ENCODE assay signal across 21 mouse cellular contexts in the genomic region with DNA sequence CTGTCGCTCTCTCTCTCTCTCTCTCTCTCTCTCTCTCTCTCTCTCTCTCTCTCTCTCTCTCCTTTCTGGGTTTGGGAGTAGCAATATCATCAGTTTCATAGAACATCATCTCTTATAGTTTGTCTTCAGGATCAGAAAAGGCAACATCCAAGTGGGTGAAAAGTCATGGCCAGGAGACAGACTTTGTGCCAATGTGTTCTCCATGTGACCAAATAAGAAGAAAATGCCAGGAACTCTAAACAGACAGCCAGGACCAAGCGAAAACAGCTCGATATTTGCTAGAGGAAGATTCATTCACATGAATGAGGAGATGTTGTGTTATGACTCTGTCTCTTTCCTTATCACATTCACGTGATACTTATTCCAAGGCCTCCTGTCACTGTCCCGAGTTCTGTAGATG.
A peak's percentile ranks its signal among the peaks of the same experiment; 100 is the strongest.
DNase-seq lines count a peak whose midpoint lies in the region; ATAC-seq and TF ChIP-seq lines count a peak whose summit lies in the region.
"Had no signal": no experiment of that assay in that cellular context is flagged by ENCODE, and none has a peak within 500 bp of the region (broad histone marks: within the 10 kb centered on the region; RNA-seq: fewer than 3 reads in every experiment).

No protein-coding gene starts in this region.

- no peak for ATAC-seq in kidney, embryonic 14.5 days (ENCODE audit: low FRiP score, low TSS enrichment)
- ATAC-seq: forebrain, embryonic 14.5 days had no signal

- peaks cover 5% of the 10 kb centered on the region; the same call in 1 of the 2 replicates for H3K4me1 ChIP-seq in kidney, adult 2 months (ENCODE audit: control insufficient read depth, insufficient read depth, low read length)
- H3K4me1 ChIP-seq in kidney, embryonic 14.5 days (ENCODE audit: control insufficient read depth, insufficient read depth, low read length), result no peaks in the 10 kb centered on the region

- no peak for TF ChIP-seq CTCF in kidney, adult 2 months (conservative IDR thresholded peaks at IDR 0.05; ENCODE audit: insufficient read depth, insufficient read length, low read depth, low read length)

- peak; percentile 45 for DNase-seq in adrenal gland, postnatal 14 days
- no peak for DNase-seq in adrenal gland, adult 18-20 months (ENCODE audit: low spot score in 2 of 2)
- peak; percentile 65 for DNase-seq in kidney, adult 2 months
- peak; percentile 60 for DNase-seq in ovary, adult 18-20 months (ENCODE audit: low spot score)
- no peak for DNase-seq in ovary, postnatal 10 days (ENCODE audit: low spot score)
- no peak for DNase-seq in Muller cell, postnatal 12 days (ENCODE audit: inconsistent ontology term)
- DNase-seq: cerebellum, adult 9-11 months; gastrocnemius, adult 2 months; layer of hippocampus, postnatal 36 days; liver, embryonic 13.5 days; lung, embryonic 14.5 days; retina, postnatal 1 day; right cerebral cortex, postnatal 25 days had no signal

- H3K36me3 ChIP-seq in kidney, adult 2 months (ENCODE audit: control insufficient read depth, insufficient read depth, low read length), result no peaks in the 10 kb centered on the region
- no peaks in the 10 kb centered on the region; the same call in 1 of the 2 replicates for H3K36me3 ChIP-seq in kidney, embryonic 14.5 days (ENCODE audit: control insufficient read depth, insufficient read depth, low read length)
- H3K36me3 ChIP-seq: embryonic facial prominence, embryonic 15.5 days; heart, embryonic 13.5 days; hindbrain, embryonic 12.5 days; midbrain, embryonic 12.5 days; neural tube, embryonic 15.5 days had no signal

- H3K4me3 ChIP-seq in kidney, adult 2 months (ENCODE audit: insufficient read depth, low read depth, low read length), result no peak overlapping the region
- no peak overlapping the region for H3K4me3 ChIP-seq in kidney, embryonic 14.5 days (ENCODE audit: low read length)
- H3K4me3 ChIP-seq: embryonic facial prominence, embryonic 15.5 days; gastrocnemius, adult 2 months; heart, embryonic 13.5 days; hindbrain, embryonic 12.5 days; liver, embryonic 13.5 days; midbrain, embryonic 12.5 days; neural tube, embryonic 15.5 days had no signal

- no peak overlapping the region for H3K27ac ChIP-seq in kidney, adult 2 months (ENCODE audit: insufficient read depth, low read depth, low read length)
- H3K27ac ChIP-seq in kidney, embryonic 14.5 days (ENCODE audit: low read depth, low read length), result no peak overlapping the region
- H3K27ac ChIP-seq: embryonic facial prominence, embryonic 15.5 days; gastrocnemius, adult 2 months; heart, embryonic 13.5 days; hindbrain, embryonic 12.5 days; liver, embryonic 13.5 days; midbrain, embryonic 12.5 days; neural tube, embryonic 15.5 days had no signal

- WGBS in kidney, adult 2 months, result 72% methylated on average over 5 of the region's 5 CpGs
- 93% methylated on average over 5 of the region's 5 CpGs for WGBS in kidney, embryonic 14.5 days

- H3K27me3 ChIP-seq in kidney, adult 2 months (replicated peaks; ENCODE audit: control insufficient read depth, insufficient read depth, low read length), result no peaks in the 10 kb centered on the region
- H3K27me3 ChIP-seq in kidney, embryonic 14.5 days (ENCODE audit: control insufficient read depth, insufficient read depth, low read length), result no peaks in the 10 kb centered on the region
- H3K27me3 ChIP-seq: embryonic facial prominence, embryonic 15.5 days; heart, embryonic 13.5 days; hindbrain, embryonic 12.5 days; liver, embryonic 13.5 days; midbrain, embryonic 12.5 days; neural tube, embryonic 15.5 days had no signal

- no peaks in the 10 kb centered on the region for H3K9me3 ChIP-seq in kidney, embryonic 14.5 days (ENCODE audit: control insufficient read depth, low read length)
- H3K9me3 ChIP-seq: embryonic facial prominence, embryonic 15.5 days; G1E; heart, embryonic 13.5 days; hindbrain, embryonic 12.5 days; liver, embryonic 13.5 days; midbrain, embryonic 12.5 days; neural tube, embryonic 15.5 days had no signal

- H3K9ac ChIP-seq in kidney, embryonic 14.5 days (ENCODE audit: low read depth, low read length), result no peak overlapping the region
- H3K9ac ChIP-seq: embryonic facial prominence, embryonic 15.5 days; heart, embryonic 13.5 days; hindbrain, embryonic 12.5 days; liver, embryonic 13.5 days; lung, embryonic 14.5 days; midbrain, embryonic 12.5 days; neural tube, embryonic 15.5 days had no signal

- no peak overlapping the region for H3K4me2 ChIP-seq in kidney, embryonic 14.5 days (replicated peaks; ENCODE audit: low read depth, low read length)
- H3K4me2 ChIP-seq: embryonic facial prominence, embryonic 15.5 days; heart, embryonic 13.5 days; hindbrain, embryonic 12.5 days; liver, embryonic 13.5 days; lung, embryonic 14.5 days; midbrain, embryonic 12.5 days; neural tube, embryonic 15.5 days had no signal

- no peak for TF ChIP-seq POLR2A in kidney, adult 2 months (IDR thresholded peaks at IDR 0.05; ENCODE audit: low read depth, low read length)

Comparison
In these comparisons a context has a peak if more than half of its experiments do, and no peak if none do; other contexts are left out.
1. DNase-seq: peak in adrenal gland, postnatal 14 days (single experiment), kidney, adult 2 months (single experiment) and ovary, adult 18-20 months (single experiment); none in adrenal gland, adult 18-20 months (0 of 2), ovary, postnatal 10 days (single experiment) and Muller cell, postnatal 12 days (single experiment).